Mouse (Mus musculus) naive thymus-derived CD4-positive, alpha-beta T cell, adult 2 months (primary cell): Measurements from ENCODE around the gene 9130213A22Rik.
"Not testable (repeated sequence)": the region's sequence is repeated elsewhere in the genome, so short reads cannot be mapped to it uniquely, and the experiment has no call there.

Experiments
- DNase-seq: peaks from one replicate; pipeline ENCODE4 v3.0.0-alpha.2; 2011; ENCODE audit warnings: low read depth

9130213A22Rik gene

DNA sequence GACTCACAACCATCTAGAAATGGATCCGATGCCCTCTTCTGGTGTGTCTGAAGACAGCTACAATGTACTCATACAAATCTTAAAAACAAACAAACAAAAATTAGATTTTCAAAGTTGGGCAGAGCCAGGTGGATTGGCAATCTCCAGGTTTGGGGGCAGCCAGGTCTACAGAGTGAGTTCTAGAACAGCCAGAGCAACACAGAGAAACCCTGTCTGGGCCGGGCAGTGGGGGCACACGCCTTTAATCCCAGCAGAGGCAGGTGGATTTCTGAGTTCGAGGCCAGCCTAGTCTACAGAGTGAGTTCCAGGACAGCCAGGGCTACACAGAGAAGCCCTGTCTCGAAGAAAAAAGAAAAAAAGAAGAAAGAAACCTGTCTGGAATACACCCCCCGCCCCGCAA, 28.5 kb downstream of the 9130213A22Rik start:
- not testable (repeated sequence) for DNase-seq

- peak; percentile 68 for DNase-seq
These were observed 29.5 kb downstream of the 9130213A22Rik start for GRCm38 (mm10) chr11:69092871-69093270.

DNA sequence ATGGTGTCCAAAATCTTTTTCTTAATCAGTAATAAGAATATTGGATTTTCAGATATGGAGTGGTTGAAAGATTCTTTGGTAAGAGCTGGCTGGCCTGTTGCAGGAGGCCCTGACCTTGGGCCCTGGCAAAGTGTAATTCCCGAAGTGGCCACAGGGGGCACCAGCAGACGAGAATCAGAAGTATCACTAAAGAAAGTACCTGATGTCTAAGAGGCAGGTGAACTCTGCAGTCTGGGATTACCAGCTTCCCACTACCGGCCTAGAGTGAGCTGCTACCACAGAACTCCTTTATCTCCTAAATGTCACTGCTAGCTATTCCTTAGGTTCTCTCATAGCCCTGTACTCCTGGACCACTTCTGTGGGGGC, 30.0 kb downstream of the 9130213A22Rik start:
- peak; percentile 93 for DNase-seq

GRCm38 (mm10) chr11:69091566-69092385, 30.6 kb downstream of the 9130213A22Rik start:
- DNase-seq: no peak

DNA sequence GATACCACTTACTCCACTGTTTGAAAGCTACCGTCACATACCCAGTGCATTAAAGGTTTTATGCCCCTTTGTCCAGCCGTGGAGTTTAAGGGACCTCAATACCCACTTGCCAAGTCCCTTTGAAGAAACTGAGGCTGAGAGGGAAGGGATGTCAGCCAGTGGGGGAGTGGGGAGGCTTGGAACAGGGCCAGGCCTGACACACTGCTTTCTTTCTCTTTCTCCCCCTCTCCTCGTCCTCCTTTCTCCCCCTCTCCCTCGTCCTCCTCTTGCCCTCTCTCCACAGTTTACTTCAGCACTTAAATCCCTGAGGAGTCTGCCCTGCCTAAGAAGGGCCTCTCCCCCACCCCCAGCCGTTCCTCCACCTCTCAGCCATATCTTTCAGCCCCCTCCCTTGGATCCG, 32.0 kb downstream of the 9130213A22Rik start:
- DNase-seq: peak; percentile 34

DNA sequence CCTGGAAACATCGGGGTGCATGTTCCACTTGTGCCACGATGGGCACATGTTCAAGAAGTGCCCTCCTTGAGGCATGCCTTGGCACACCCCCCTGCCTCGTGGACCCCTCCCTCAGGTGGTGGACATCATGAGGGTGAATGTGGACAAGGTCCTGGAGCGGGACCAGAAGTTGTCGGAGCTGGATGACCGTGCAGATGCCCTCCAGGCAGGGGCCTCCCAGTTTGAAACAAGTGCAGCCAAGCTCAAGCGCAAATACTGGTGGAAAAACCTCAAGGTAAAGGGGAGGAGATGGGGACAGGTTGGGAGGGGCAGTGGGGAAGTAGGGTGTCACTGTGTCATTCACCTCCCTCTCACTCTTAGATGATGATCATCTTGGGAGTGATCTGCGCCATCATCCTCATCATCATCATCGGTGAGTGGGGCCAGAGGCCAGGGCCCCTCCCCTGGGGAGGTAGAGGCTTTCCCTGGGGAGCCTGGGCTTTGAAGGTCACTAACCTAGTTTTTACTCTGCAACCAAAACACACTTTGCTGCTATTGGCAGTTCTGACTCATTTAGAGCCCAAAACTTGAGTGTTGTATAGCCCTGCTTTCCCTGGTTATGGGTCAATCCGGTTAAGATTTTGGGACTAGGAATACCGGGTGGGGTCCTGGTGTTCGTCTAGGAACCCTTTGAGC, 32.6 kb downstream of the 9130213A22Rik start:
- peak; percentile 31 for DNase-seq

DNA sequence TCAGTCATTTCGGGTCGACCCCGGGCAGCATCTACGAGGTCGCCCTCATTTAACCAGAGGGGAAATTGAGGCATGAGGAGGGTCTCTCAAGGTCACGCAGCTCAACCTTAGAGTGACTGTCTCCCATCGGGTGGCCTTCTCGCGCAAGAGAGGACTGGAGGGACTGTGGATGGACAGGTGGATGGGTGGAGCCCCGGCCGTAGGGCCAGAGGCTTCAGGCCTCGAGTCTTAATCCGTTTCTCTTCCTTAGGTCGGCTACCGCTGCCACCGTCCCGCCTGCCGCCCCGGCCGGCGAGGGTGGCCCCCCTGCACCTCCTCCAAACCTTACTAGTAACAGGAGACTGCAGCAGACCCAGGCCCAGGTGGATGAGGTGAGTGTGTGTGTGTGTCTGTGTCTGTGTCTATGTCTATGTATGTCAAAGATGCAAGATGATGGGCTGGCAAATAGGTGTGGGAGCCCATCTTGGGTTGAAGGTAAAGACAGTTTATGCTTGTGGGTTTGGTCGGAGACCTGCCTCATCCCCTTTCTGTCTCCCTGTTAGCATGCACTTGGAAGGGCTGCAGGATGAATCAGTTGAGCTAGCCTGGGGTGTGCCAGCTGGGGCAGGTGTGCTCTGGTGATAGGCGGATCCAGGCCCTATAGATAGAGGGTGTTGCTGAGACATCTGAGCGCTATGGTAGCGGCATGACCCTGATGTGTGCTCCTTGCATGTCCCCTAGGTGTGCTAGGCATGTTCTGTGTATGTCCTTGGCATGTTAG, 33.4 kb downstream of the 9130213A22Rik start:
- DNase-seq: peak; percentile 65

- peak; percentile 93 for DNase-seq
These were observed 34.1 kb downstream of the 9130213A22Rik start, which contains the start of gene Vamp2 for GRCm38 (mm10) chr11:69088103-69088855. Vamp2 (plus strand) TSS chr11:69088490.

DNA sequence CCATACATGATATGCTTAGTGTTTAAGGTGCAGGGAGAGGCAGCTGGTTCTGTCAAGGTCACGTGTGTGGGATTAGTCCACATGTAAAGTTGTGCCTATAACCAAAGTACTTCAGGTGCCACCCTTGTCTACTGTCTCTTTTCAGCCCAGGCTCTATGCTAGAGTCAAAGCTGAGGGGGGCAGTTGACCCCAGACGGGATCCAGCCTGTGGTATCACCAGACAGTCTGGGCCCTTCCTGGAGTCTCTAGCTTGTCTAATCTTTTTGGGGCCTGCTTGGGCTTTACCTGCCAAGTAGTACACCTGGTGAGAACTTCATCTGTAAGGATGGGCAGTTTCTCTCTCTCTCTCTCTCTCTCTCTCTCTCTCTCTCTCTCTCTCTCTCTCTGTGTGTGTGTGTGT, 34.8 kb downstream of the 9130213A22Rik start:
- peak; percentile 37 for DNase-seq

DNA sequence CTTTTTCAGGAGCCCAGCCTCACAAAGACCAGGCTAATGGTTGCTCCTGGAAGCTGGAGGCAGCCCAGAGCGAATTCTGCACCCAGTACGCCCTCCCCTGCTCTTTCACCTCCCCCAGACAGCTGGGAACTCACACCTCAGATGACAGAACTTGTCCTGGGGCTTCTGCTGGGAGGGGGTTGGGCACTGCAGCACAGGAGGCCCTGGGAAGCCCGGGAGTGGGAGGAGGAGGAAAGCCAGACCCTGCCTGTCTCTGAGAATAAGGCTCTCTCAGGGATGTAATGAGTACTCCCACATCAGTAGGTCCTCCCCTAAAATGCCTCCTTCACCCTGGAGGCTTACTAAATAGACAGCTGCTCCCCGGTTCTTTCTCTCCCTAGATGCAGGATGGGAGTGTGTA, 35.3 kb downstream of the 9130213A22Rik start:
- no peak for DNase-seq

DNA sequence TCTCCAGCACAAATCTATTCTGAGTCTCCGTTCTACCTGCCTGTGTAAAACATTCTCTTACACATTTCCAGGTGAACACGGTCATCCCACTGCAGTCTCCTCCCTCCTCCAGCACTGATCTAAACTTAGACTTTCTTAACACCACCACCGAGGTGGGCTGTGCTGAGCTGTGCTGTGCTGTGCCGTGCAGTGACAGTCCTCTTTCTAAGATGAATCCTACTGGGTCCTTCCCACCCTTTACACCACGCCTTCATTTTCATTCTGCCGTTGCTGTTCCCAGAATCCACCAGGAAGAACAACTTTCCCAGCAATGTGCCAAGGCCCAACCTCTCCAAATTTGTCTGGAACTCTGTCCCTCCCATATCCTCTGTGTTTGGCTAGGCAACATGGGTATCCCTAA, 36.0 kb downstream of the 9130213A22Rik start:
- DNase-seq: no peak

DNA sequence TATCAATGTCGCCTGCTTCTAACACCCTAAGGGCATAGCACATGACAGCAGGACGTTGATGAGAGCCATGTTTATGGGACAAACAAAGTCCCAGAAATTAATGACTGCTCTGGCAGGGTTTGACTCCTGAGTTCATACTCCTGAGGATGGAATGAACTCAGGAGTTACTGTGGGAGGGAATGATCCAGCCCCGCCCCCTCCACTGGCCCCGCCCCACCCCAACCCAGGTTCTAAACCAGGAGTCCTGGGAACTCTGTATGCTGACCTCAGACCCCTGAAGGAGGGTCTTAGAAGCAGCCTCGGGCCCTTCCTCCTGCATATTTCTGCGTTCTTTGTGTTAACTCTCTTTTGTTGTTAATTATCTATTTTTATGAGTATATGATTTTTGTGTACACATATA, 36.8 kb downstream of the 9130213A22Rik start:
- no peak for DNase-seq

DNA sequence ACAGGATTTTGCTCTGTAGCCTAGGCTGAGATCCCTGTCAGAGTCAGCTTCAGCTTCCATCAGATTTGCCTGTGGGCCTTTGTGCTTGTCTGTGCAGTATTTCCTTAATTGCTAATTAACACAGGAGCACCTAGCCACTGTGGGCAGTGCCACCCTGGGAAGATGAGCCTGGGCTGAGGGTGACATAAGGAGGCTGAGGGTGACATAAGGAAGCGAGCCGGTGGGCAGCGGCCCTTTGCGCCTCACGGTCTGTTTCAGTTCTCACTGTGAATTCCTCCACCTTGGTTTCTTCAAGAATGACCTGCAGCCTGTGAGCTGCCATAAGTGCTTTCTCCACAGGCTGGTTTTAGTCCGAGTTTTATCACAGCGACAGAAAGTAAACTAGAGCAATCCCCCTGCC, 40.8 kb downstream of the 9130213A22Rik start:
- no peak for DNase-seq

DNA sequence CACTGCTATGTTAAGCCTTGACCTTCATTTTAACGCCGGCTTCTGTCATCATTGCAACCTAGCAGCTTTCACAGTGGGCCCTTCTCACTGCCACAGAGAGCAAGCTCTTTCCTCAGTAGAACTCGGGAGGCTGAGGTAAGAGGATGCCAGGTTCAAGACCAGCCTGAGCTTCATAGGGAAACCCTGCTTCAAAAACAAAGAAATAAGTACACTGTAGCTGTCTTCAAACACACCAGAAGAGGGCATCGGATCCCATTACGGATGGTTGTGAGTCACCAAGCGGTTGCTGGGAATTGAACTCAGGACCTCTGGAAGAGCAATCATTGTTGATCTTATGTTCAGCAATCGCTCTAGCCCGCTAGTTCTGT, 41.5 kb downstream of the 9130213A22Rik start:
- no peak for DNase-seq

- DNase-seq: no peak
These were observed 42.1 kb downstream of the 9130213A22Rik start for GRCm38 (mm10) chr11:69080102-69080854.

DNA sequence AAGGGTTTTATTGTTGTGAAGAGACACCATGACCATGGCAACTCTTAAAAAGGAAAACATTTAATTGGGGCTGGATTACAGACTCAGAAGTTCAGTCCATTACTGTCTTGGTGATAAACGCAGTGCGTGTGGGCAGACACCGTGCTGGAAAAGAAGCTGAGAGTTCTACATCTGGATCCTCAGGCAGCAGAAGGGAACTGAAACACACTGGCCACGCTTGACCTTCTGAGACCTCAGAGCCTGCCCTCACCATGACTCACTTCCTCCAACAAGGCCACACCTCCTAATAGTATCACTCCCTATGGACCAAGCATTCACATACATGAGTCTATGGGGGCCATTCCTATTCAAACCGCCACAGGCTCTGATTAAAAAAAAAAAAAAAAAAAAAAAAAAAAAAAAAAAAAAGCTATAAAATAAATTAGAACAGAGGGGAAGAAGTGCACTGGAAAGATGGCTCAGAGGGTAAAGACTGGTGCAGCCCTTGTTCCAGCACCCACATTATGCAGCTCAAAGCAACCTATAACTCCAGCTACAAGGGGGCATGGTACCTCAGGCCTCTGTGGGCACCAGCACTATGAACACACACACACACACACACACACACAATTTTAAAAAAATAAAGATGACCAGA, 43.5 kb downstream of the 9130213A22Rik start:
- no peak for DNase-seq

DNA sequence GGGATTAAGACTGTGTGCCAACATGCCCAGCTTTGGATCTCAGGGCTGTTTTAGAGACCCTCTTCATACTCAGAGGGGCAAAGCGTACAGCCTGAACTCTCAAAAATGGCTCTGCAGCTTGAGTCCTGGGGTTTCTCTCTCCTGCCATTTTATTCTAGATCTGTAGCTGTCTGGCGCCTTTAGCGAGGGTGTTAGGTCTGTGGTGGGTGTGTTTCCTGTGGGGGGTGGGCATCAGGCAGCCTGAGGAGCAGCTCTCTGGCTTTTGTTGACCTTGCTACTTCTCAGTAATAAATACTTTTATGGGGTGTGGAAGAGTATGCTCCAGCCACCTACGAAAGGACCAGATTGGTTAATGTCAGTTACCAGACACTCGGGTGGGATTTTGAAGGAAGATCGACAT, 44.3 kb downstream of the 9130213A22Rik start:
- no peak for DNase-seq

DNA sequence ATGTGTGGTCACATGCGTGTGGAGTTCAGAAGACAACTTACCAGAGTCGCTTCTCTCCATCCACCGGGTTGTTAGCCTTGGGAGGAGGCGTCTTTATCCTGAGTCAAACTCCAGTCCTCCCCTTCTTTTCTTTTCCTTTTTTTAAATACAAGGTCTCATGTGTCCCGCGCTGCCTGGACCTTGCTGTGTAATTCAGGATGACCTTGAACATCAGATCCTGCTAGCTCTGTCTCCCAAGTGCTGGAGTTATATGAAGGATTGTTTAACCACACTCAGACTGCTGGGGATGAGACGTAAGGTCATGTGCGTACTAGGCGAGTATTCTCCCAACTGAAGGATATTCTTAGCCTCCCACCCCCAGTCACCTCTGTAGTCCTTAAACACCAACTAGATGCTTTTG, 45.1 kb downstream of the 9130213A22Rik start:
- DNase-seq: no peak

DNA sequence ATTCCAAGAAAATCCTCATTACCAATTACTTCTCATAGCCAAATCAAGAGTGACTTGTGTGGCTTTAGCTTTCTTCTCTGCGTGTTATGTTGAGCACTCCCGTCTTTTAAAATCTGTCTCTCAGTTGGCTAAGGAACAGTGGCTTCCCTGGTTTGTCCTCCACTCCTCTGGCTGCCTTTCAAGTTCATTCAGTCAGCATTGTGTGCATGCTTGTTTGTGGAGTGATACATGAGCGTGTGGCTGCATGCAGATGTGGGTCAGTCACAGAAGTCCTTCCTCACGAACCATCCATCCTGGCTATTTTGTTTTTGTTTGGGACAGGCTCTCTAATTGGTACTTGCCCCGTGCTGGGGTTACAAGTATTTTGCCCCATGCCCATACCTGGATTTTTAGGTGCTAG, 45.8 kb downstream of the 9130213A22Rik start:
- no peak for DNase-seq

DNA sequence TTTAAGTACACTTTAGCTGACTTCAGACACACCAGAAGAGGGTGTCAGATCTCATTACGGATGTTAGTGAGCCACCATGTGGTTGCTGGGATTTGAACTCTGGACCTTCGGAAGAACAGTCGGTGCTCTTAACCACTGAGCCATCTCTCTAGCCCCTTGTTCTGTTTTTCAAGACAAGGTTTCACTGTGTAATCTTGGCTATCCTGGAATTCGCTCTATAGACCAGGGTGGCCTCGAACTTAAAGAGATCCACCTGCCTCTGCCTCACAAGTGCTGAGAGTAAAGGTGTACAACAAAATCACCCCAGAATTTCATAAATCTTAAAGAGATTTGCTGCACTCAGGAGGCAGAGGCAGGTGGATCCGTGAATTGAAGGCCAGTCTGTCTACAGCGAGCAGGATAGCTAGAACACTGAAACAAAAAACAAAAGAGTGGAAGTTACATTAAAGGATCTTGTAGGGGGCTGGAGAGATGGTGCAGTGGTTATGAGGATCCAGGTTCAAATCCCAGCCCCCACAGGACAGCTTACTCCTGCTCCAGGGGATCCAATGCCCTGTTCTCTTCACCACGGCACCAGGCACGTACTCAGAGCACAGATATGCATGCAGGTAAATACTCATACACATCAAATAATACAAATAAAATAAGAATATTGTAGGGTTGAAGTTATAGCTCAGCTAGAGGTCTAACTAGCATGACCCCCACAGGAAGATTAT, 46.5 kb downstream of the 9130213A22Rik start:
- DNase-seq: no peak
